Mouse (Mus musculus): ENCODE data around the gene Robo3.

Robo3 gene

DNA sequence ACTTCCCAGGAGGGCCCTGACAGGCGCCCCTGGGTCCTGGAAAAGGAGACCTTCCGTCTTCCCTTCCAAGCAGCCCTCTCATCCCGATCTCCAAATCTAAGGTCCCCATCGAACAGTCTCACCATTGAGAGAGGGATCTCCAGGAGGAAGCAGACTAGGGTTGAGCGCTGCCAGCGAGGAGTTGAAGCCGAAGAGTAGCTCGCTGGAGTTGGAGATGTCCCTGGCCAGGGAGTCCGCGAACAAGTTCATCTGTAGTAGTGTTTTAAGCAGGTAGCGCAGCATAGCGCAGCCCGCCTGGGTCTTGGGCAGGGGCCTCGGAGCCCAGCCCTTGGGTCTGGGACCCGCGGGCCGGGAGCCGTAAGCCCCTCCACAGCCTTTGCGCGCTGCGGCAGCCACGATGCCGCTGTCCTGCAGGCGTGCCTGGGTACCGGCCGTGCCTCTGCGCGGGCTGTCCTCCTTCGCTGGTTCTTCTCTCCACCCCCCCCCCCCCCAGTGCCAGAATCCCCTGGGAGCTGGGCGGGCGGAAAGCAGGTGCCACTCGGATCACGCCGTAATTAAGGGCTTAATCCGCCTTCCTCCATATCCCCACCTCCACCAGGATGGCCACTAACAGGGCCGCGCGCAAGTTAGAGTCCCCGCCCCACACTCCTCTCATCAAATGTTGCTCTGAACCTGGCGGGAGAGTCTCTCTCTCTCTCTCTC lies at the start of gene Robo3:
Gene Robo3, minus strand, starts transcription at position 527 of the 702 bp plus-strand sequence.
- no peak for DNase-seq (ENCODE audit: low spot score)

DNA sequence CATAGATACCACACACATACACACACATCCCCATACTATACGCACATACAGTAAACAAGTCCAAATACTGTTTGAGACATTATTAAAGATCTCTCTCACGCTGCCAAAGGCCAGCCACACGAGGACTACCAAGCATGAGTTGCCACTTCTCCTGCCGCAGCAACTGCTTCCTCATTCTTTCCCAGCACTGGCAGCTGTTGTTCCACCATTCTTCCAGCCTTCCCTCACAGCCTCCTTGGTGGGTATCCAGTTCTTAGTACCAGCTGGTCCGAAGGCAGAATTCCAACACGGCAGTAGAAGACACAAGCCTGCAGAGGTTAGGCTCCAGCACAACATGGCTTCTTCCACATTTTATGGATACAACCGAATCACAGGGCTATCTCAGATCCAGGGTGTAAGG lies 41.9 kb upstream of the Robo3 start:
- no peak for DNase-seq (ENCODE audit: low spot score)

DNA sequence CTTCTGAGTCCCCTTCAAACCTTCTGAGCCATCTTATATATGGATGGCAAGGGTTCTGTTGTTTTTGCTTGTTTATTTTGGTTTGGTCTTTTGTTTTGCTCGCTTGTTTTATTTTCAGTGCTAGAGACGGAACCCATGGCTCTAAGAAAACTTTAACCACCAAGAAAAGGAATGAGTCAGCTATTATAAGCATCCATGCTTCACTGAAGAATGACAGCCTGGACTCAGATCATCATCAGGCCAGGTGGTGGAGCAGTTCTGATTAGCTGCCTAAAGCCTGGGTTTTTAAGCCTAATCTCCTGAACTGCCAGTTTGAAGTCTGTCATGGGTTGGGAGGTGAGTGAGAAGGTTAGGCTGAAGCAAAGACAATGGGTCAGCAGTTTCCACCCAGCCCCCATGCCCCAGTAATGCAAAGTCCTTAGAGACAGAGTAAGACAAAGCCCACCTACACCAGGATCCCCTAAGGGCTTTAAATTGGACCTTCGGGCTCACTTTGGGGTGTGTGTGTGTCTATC lies 40.6 kb upstream of the Robo3 start:
- DNase-seq (ENCODE audit: low spot score) = no peak

DNA sequence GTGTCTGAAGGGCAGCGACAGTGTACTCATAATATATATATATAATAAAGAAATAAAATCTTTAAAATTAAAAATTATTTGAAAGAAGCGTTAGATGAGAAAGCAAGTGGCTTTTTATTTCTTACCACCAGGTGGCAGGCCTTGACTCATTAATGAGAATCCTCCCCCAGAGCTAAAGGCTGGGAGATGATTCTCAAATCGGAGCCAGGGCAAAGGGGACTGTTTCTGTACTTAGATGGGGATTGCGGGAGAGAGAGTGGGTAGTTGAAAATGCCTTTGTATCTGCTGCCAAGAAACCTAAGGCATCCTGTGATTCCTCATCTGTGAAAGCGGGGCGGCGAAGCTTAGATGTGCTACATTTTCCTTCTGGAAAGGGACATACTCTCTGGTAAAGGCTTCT lies 29.7 kb upstream of the Robo3 start:
- peak; percentile 24 for DNase-seq (ENCODE audit: low spot score)

DNA sequence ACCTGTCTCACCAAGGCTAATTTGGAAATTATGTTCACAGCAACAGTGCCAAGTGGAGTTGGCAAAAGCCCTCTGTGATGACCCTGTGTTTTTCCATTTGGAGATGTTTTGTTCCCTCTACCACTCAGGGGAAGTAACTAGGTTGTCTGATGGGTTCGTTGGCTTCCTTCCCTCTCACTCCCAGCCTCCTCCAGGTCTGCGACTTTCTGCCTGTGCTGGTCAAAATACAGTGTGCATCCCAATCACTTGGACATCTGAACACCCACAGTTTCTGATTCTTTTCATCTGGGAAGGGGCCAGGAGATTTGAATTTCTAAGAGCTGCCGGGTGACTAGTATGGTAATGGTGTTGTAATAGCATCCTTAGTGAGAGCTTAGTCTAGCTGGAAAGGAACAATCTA lies 28.5 kb upstream of the Robo3 start:
- no peak for DNase-seq (ENCODE audit: low spot score)

DNA sequence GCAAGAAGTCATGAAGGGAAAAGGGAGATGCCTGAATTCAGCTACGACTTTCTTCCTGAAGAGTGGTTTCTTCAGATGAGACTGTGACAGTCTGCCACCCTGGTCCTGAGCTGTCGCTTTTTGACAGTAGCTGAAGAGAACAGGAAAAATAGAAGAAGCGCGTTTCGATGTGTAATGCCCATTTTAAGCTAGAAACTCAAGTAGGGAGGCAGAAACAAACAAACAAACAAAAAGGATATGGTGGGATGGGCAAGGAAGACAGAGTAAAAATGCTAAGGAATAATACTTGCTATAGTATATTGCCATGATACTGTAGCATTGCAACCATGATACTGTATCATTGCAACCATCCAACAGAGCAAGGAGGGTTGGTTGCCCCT lies 27.9 kb upstream of the Robo3 start:
- no peak for DNase-seq (ENCODE audit: low spot score)

DNA sequence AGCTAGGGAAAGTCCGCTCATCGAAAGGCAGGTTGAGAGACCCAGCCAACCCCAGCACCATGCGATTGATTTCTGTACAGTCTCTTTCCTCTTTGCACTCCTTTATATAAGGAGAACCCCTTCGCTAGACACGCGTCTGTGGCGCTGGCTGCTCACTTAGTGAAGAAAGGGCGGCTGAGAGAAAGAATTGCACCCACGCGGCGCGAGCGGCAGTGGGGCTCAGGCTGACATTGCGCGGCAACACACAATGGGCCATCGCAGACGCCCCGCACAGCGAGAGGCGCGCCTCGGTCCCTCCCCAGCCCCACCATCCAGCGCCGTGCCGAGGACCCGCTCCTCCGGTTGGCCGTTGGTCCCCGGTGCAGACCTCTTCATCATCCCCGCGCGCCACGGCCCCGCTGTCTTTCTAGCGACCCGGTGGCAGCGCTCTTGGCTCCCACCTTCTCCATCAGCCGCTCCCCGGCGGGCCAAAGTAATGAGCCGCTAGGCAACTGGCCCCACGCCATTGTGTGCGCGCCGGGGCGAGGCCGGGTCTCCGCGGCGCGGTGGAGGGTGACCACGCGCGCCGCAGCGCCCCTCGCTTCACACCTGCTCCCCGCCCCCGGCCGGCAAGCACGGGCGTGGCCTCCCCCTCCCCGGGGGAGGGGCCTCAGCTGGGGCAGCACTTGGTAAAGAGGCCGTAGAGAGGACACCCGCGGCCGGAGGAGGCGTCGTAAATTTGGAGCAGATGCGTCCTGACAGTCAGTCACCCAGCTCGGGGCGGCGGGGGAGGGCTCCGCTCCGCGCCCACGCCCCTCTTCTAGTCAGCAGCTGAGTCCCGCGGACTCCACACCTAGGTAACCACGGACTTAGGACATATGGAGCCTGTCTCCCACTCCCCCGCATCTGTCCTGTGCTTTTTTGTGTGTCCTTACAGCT lies 27.3 kb upstream of the Robo3 start:
- no peak for DNase-seq (ENCODE audit: low spot score)

DNA sequence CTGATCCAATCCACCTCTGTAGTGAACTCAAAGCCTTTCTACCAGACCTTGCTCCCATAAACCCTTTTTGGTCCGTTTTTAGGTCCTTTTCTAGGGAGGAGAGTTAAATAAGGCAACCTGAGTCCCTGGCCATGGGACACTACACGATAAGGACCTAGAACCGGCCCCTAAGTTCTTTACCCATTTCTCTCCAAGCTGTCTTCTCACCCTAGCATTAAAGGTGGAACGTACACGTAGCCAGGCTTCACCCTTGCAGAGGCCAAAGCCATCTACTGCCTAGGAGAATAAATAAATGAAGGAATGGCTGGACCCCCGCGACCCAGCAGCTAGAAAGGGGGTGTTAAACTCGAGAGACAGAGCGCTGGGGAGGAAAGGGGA lies 26.6 kb upstream of the Robo3 start:
- DNase-seq (ENCODE audit: low spot score) = no peak

DNA sequence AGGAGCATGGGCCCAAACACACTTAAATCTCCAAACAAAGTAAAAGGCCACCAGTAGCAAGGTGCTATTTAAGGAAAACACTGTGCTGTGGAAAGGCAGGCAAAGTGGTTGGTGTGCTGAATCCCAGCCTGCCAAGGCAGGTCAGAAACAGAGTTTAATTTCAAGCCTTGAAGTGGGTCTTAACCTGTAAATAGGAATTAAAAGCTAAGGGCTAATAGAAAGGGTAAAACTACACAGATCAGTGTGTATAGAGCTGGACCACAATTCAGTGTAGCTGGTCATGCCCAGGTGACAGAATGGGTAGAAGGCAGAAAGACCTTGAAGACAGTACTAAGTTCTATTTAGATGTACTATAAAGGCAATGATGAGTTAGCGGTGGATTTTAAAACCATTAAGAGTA lies 24.1 kb upstream of the Robo3 start:
- DNase-seq (ENCODE audit: low spot score) = no peak

DNA sequence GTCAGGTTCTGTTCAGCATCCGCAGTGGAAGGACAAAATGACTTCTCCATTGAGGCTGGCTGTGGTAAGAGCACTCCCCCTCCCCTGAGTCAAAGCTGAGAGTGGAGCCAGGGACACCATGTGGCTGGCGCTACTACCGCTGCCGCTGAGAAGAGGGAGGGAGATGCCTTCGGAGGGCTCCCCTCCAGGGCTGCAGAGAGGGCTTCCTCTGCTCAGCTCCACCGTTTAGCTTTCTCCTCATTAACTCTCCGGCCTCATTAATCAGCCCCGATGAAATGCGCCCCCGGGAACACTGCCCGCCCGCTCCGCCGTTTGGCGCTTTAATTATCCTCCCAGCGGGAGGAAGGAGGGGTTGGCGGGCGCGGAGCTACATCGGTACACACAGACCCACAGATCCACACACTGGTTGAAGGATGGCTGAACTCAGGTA lies 23.4 kb upstream of the Robo3 start:
- DNase-seq (ENCODE audit: low spot score) = no peak

DNA sequence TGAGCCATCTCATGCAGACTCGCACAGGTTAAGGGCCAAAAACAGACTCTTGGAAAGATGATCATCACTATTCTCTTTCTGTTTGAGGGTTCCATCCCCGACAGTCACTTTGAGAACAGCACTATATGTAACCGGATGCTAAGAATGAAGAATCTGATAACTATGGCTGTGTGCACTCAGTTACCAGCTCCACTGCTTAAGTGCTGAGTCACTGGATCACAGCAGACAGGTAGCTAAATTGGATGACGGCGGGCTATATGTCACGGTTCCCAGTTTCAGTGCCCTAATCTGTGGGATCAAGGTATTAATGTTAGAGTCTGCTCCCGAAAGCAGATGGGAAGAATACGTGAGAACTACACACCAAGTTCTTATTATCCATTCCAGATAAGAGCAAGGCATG lies 22.8 kb upstream of the Robo3 start:
- DNase-seq (ENCODE audit: low spot score) = no peak

DNA sequence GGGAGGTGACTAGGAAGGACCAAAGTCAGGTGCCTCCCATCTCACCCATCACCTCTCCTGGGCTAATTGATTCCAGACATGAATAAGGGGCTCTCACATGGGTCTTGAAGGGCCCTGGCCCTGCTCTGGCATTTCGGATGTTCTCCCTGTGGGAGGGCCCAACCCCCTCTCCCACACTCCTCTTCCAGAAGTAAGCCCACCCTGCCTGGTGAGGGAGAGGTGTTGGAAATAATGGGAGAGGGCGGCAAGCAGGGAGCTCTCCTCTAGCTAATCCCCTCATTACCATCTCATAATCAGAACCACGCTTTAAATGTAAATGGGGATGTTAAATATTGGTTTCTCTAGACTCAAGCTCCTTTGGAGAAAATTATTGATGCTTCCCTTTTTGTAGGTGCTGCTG lies 21.9 kb upstream of the Robo3 start:
- no peak for DNase-seq (ENCODE audit: low spot score)

DNA sequence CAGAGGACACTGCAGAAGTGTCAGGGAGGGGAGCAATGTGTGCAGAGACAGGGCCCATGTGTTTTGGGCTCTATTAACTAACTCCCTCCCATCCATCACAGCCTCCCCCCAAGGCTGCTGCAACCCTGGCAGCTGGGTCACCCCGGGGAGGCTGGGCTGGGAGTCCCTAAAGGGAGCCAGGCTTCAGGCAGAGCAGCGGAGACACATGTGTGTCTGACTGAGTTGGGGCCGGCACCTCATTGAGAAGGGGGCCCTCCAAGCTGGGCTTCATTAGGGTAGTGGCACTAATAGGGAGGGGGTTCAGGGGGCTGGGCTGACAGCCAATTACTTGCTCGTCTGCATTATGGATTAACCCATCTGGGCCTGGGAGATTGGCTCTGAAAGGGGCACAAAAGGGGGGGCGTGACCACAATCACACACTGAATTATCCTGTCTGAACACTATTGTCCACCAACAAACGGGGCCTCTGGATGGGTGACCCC lies 21.0 kb upstream of the Robo3 start:
- DNase-seq (ENCODE audit: low spot score) = no peak

DNA sequence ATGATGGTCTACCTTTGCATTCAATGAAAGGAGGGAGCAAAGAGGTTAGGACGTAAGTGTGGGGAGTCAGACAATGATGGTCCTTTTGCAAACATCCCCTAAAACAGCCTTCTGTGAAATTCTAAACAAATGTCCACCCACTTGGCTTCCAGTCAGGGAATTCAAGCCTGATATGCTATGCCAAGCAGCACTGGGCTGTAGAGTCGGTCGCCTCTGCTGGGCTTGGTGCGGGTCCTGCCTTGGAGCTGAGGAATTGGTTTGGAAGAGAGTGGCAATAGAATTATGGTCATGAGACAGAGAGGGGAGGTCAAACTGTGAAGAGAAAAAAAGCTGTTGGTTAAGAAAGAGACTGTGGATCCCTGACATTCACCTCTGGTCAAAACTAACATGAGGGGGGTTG lies 20.3 kb upstream of the Robo3 start:
- no peak for DNase-seq (ENCODE audit: low spot score)

DNA sequence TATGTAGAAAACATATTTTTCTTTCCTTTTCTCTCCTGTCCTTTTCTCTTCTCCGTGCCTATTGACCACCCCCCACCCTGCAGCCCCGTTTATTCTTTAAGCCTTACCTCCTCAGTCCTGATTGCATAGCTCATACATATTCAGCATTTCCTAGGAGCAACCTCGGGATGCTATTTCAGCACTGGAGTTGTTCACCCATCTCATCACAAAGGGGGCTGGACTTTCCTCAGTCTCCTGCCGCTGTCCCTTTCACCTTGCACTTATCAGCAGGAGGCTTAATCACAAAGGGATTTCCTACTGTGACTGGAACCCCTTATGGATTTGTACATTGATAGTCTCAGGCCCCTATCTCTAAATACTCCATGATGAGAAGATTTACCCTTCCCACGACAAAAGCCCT lies 19.4 kb upstream of the Robo3 start:
- DNase-seq (ENCODE audit: low spot score) = no peak

DNA sequence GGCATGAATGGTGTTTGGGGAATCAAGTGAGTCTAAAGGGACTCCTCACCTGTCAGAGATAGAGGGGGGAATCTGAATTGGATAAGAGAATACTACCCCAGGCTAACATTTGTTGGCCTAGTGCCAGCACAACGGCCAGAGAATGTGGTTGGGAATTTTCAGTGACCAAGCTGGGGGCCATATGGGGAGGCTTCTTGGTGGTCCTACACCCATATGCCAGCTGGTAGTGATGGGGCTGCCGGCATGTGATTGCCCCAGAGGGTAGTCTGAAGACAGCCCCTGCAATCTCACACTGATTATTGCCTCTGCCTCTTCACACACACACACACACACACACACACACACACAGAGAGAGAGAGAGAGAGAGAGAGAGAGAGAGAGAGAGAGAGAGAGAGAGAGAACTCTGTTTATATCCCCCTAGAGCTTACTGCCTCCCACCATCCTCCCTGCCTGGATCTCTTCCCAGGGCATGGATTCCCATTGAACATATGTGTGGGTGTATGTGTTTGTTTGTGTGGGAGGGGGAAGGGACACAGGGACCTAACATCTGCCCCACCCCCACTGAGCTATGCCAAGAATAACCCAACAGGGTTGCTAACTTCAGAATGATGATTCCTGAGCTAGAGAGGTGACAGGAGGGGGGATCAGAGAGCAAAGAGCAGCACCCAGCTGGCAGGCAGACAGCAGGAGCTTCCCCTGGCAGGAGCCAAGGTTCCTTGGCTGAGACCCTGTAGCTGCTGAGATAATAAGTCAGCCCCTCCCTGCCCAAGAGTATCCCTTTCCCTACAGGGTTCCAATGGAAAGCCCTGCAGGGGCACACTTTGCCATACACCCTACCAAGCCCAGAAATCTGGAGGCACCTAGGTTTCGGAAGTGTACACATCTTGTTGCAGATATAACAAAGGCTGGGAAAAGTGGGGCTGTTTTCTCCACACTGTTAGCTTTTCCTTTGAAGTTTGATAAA lies 5.0 kb upstream of the Robo3 start:
- no peak for DNase-seq (ENCODE audit: low spot score)

DNA sequence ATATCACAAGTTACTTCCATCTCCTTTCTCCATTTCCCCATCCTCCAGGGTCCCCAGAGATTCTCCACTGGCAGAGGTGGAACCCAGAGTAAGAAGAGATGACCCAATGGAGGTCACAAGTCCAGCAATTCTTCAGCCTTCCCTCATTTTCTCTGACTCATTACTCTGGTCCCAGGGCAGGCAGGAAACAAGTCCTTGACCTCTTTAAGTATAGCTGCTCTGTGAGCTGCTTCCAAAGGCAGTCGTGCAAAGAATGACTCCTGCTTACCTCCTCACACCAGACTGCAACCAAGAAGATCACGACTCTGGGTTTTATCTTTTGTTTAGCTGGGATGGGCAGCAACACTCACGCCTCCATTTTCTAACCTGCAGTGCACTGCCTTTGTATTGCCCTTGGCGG lies 2.6 kb upstream of the Robo3 start:
- no peak for DNase-seq (ENCODE audit: low spot score)

DNA sequence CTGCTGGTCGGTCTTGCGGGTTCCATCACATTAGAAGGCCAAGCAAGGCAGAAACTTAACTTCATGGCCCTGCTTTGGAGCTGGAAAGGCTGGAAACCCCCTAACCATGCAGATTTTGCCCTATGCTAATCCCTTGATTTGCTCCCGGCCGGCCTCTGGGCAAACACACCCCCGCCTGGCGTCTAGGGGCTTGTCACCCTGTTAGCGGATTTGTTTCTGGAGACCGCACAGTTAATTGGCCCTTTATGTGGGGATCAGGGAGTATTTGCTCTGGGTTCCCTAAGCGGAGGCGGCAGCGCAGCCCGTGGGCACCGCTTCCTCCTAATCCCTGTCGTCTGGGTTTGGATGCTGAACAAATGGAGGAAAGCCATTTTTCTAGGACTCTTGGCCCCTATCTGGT lies 1.9 kb upstream of the Robo3 start:
- no peak for DNase-seq (ENCODE audit: low spot score)

DNA sequence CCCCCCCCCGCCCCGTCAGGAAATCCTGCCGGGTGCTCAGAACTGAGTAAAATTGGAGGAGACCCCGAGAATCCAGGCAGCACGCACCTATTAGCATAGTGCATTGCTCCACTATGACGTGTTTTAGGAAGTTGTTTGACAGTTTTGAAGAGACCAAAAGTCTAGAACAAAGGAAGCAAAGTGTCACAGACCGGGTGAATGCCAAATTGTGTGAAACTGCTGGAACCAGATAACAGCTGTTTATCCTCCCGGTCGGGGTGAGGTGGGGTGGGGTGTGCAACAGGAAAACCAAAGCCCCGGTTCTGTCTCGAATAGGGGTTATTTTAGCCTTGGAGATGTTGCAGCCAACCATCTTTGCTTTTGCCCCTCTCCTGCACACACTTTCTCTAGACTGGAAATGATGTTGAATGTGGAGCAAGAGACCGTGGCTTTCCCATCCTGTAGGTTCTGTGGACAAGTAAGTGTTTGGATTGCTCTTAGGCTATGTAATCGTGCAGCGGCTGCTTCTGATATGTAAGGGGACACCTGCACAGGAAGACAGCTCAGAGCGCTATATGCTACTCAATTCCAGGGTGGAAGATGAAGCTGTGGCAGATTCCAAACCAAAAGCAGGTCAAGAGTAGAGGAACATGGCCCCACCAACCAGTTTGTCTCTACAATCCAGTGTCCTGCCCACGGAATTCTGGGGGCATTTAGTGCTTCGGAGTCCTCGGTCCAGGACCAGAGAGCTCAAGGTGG lies 946 bp upstream of the Robo3 start:
- no peak for DNase-seq (ENCODE audit: low spot score)

DNA sequence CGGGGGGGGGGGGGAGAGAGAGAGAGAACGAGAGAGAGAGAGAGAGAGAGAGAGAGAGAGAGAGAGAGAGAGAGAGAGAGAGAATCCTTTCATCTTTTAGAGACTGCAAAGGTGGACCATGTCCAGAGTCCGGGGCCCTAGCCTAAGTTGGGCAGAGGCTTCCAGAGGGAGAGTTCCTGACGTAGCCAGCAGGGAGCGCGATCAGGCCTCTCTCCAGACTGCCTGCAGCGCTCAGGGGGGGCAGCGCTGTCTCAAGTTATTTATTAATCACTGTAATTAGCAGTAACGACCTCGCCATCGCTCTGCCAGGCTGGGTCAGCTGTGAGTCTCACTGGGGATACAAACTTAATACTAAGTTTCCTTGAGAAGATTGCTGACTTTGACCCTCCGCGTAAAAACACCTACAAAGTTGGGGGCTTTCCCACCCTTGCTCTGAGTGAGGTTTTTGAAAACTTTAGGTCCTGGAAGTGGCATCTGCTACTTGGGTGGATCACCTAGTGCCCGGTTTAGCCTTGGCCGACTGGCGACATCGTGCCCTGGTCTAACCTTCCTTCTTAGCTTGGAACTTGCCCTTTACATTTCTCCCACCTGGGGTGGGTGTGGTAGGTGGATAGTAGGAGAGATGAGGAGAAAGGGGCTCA lies 900 bp downstream of the Robo3 start:
- DNase-seq (ENCODE audit: low spot score) = no peak

DNA sequence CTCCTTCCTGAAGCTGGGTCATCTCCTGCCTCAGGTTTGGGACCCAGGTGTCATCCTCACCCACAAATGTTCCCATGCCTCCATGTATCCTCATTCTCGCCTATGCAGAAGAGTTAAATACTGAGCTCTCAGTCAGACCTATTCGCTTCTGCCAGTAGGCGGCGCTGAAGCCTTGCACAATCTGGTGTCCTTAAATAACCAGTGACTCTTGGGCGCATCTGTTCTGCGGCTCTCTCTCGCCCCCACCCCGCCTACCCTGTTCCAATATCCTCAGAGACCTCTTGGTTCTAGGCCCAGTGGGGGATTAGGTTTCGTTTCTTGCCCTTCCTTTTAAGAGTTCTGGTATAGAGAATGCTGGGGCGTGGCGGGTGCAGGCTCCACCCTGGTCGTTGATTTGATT lies 2.5 kb downstream of the Robo3 start:
- peak; percentile 70 for DNase-seq (ENCODE audit: low spot score)
